8 mouse cellular contexts compared by ENCODE assay signal in genomic region chr4:150281891-150282630, GRCm38 (mm10). TPM values are rescaled to one million over a fixed set of nuclear protein-coding genes. Genes with fewer than 3 reads are reported as not detected.
DNase-seq lines count a peak whose midpoint lies in the region; ATAC-seq and TF ChIP-seq lines count a peak whose summit lies in the region.

No protein-coding gene starts in this region.

- no peak for TF ChIP-seq RAD21 in CH12.LX (IDR thresholded peaks at IDR 0.05; ENCODE audit: low read depth, low read length)

- no peak for TF ChIP-seq POLR2A in CH12.LX (IDR thresholded peaks at IDR 0.05; ENCODE audit: low read depth, low read length)

- H3K9me3 ChIP-seq in CH12.LX (replicated peaks; ENCODE audit: low read length): no peaks in the 10 kb centered on the region
- H3K9me3 ChIP-seq in embryonic facial prominence, embryonic 15.5 days (replicated peaks): no peaks in the 10 kb centered on the region
- no peaks in the 10 kb centered on the region for H3K9me3 ChIP-seq in heart, embryonic 15.5 days (replicated peaks)

- dilution Hi-C loops in CH12.LX (cut with MboI; ENCODE audit: extremely low pct_ligation_motif_present, extremely low pct_unique_long_range_greater_than_20kb, low sequenced_read_pairs): no loop called here

- H3K4me3 ChIP-seq in CH12.LX (replicated peaks in 1 of 3; ENCODE audit: low read depth in 2 of 3, low read length in 2 of 3, poor library complexity in 1 of 3): peak overlapping the region; percentile 72 to 91 (median 77)
- H3K4me3 ChIP-seq in embryonic facial prominence, embryonic 15.5 days (replicated peaks): peak overlapping the region; percentile 98
- peak overlapping the region; percentile 95 for H3K4me3 ChIP-seq in heart, embryonic 15.5 days

- H3K9ac ChIP-seq in CH12.LX (ENCODE audit: insufficient read depth, low read depth): peak overlapping the region; percentile 81
- H3K9ac ChIP-seq in embryonic facial prominence, embryonic 15.5 days: peak overlapping the region; percentile 96
- H3K9ac ChIP-seq in heart, embryonic 15.5 days: peak overlapping the region; percentile 99

- H3K27me3 ChIP-seq in CH12.LX (replicated peaks): no peaks in the 10 kb centered on the region
- no peaks in the 10 kb centered on the region for H3K27me3 ChIP-seq in embryonic facial prominence, embryonic 15.5 days
- no peaks in the 10 kb centered on the region for H3K27me3 ChIP-seq in heart, embryonic 15.5 days

- under 1% methylated on average over 50 of the region's 50 CpGs for WGBS in embryonic facial prominence, embryonic 15.5 days
- WGBS in heart, embryonic 15.5 days: under 1% methylated on average over 50 of the region's 50 CpGs

- TF ChIP-seq CTCF in CH12.LX (conservative IDR thresholded peaks at IDR 0.05 in 1 of 2, IDR thresholded peaks at IDR 0.05 in 1 of 2; ENCODE audit: low read depth in 2 of 2, low read length in 2 of 2): no peak

- no peaks in the 10 kb centered on the region for H3K36me3 ChIP-seq in CH12.LX (replicated peaks in 1 of 2; ENCODE audit: control insufficient read depth in 1 of 2, insufficient read depth in 1 of 2, low read length in 1 of 2)
- H3K36me3 ChIP-seq in embryonic facial prominence, embryonic 15.5 days: no peaks in the 10 kb centered on the region
- no peaks in the 10 kb centered on the region for H3K36me3 ChIP-seq in heart, embryonic 15.5 days

- peak overlapping the region; percentile 89 for H3K4me2 ChIP-seq in CH12.LX (ENCODE audit: insufficient read depth, low read depth, poor library complexity, severe bottlenecking)
- H3K4me2 ChIP-seq in embryonic facial prominence, embryonic 15.5 days (replicated peaks): peak overlapping the region; percentile 65
- H3K4me2 ChIP-seq in heart, embryonic 15.5 days: peak overlapping the region; percentile 64

- peaks cover 21% of the 10 kb centered on the region for H3K79me2 ChIP-seq in CH12.LX (replicated peaks; ENCODE audit: control insufficient read depth, extremely low read depth, insufficient read depth, poor library complexity, severe bottlenecking)

- ATAC-seq in embryonic facial prominence, embryonic 15.5 days (ENCODE audit: insufficient number of reproducible peaks, low FRiP score, low TSS enrichment, low read depth): 0 out of 2 replicates have a peak, but pooled peaks have one; percentile 13
- peak; percentile 45 for ATAC-seq in heart, embryonic 15.5 days (replicated peaks; ENCODE audit: insufficient number of reproducible peaks, insufficient read depth, low FRiP score, low read depth)

- in situ Hi-C loops in CH12.LX (cut with MboI; ENCODE audit: low pct_ligation_motif_present, low pct_unique_long_range_greater_than_20kb, low sequenced_read_pairs): no loop called here

- TF ChIP-seq EP300 in CH12.LX (IDR thresholded peaks at IDR 0.05; ENCODE audit: low read length): no peak

- H3K4me1 ChIP-seq in CH12.LX (ENCODE audit: control insufficient read depth in 1 of 2, insufficient read depth in 2 of 2): peaks cover 2 to 15% of the 10 kb centered on the region in 2 experiments; a peak in 3 of 4 replicates
- H3K4me1 ChIP-seq in embryonic facial prominence, embryonic 15.5 days: peaks cover 23% of the 10 kb centered on the region
- H3K4me1 ChIP-seq in heart, embryonic 15.5 days (replicated peaks): peaks cover 29% of the 10 kb centered on the region

- no peak overlapping the region; the same call in 1 of the 2 replicates for H3K27ac ChIP-seq in CH12.LX (ENCODE audit: insufficient read depth, low read depth)
- H3K27ac ChIP-seq in embryonic facial prominence, embryonic 15.5 days (replicated peaks): peak overlapping the region; percentile 99
- H3K27ac ChIP-seq in heart, embryonic 15.5 days: peak overlapping the region; percentile 89

- peak; percentile 36 for DNase-seq in CH12.LX (ENCODE audit: extremely low read depth)
- DNase-seq in adrenal gland, adult 18-20 months (ENCODE audit: low spot score in 2 of 2): peak; percentile 49 to 54
- peak; percentile 81 for DNase-seq in kidney, postnatal 14 days
- peak; percentile 55 to 57 for DNase-seq in lung, postnatal 4 days
- peak; percentile 57 for DNase-seq in right cerebral cortex, postnatal 25 days
- no peak for DNase-seq in c-Kit-positive CD71-positive TER-119-positive erythroid progenitor cells, embryonic 14.5 days (ENCODE audit: low spot score)

TF ChIP-seq in CH12.LX, 34 proteins besides CTCF, POLR2A, EP300 and RAD21:
- TF ChIP-seq MYC (IDR thresholded peaks at IDR 0.05; ENCODE audit: low read depth, low read length) (no peak), JUN (IDR thresholded peaks at IDR 0.05; ENCODE audit: insufficient read depth, low read depth, low read length) (no peak), ZMIZ1 (IDR thresholded peaks at IDR 0.05; ENCODE audit: low read depth, low read length) (no peak), ZC3H11A (IDR thresholded peaks at IDR 0.05; ENCODE audit: low read depth, low read length) (no peak), ZKSCAN1 (IDR thresholded peaks at IDR 0.05; ENCODE audit: borderline replicate concordance, low read depth, low read length) (no peak), NRF1 (IDR thresholded peaks at IDR 0.05; ENCODE audit: low read depth, low read length) (no peak), UBTF (IDR thresholded peaks at IDR 0.05; ENCODE audit: low read depth, low read length) (peak; percentile 53; the same call in 1 of the 2 replicates), BHLHE40 (IDR thresholded peaks at IDR 0.05; ENCODE audit: low read depth, low read length) (peak; percentile 46; the same call in 1 of the 2 replicates), RCOR1 (conservative IDR thresholded peaks at IDR 0.05; ENCODE audit: low read depth, low read length) (no peak)
TF ChIP-seq in CH12.LX: peak in this region for 2.

RNA-seq across cellular contexts. Expression of gene Rere, which starts 0.6 kb away (rescaled TPM):
- total RNA-seq in CH12.LX (2012; rRNA removed) (8.2 and 8.7 TPM in 2 replicates), CH12.LX (2014; rRNA removed) (3.1 and 3.4 TPM in 2 replicates)
- polyA plus RNA-seq in CH12.LX (2012; ENCODE audit: insufficient read length, low read depth): 28.2 and 36.5 TPM in 2 replicates
- total RNA-seq in adrenal gland, adult 18-20 months (2021): 100 to 1,000 TPM in 1 of 2 experiments, 10 to 100 TPM in 1; 87.8 to 100 TPM
- polyA plus RNA-seq in embryonic facial prominence, embryonic 15.5 days (2015; fragmentation: Nextera tagmentation; extraction: Ambion mirVana): 26.5 and 27.2 TPM in 2 replicates
- polyA plus RNA-seq in heart, embryonic 15.5 days (2015; fragmentation: Nextera tagmentation; extraction: Ambion mirVana): 17.6 and 26.1 TPM in 2 replicates

RNA-seq across cellular contexts. Expression of gene Eno1, which starts 45.5 kb away (rescaled TPM):
- total RNA-seq in CH12.LX (2012; rRNA removed) (1,210 and 1,985 TPM in 2 replicates), CH12.LX (2014; rRNA removed) (903 and 1,109 TPM in 2 replicates)
- polyA plus RNA-seq in CH12.LX (2012; ENCODE audit: insufficient read length, low read depth): 1,272 and 1,619 TPM in 2 replicates
- 100 to 1,000 TPM; 471 to 935 TPM for total RNA-seq in adrenal gland, adult 18-20 months (2021)
- 1,331 and 1,435 TPM in 2 replicates for polyA plus RNA-seq in embryonic facial prominence, embryonic 15.5 days (2015; fragmentation: Nextera tagmentation; extraction: Ambion mirVana)
- polyA plus RNA-seq in heart, embryonic 15.5 days (2015; fragmentation: Nextera tagmentation; extraction: Ambion mirVana): 1,686 and 1,690 TPM in 2 replicates
